Comparison of ENCODE assay signal across 8 mouse cellular contexts in the genomic region with DNA sequence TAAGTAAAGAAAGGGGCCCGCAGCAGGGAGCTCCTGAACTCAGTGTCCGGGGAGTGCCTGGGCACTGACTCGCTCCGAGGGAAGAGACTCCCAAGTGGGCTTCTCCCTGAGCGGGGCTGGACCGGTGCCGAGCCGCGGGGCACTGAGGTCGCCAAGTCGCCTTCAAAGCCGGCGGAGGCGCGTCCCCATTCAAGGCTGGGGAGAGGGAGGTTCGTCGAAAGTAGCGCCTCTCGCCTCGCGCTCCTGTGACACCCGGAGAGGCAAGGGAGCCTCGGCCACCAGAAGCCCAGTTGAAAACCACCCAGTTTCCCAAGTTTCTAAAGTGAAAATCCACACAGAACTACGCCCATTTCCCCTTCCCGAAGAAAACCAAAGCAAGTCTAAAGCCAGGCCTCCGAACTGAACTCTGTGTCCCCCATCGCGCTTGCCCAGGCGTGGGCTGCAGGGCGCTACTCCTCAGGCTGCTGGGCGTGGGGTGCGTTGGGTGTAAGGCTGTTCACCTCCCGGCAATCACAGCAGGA.
DNase-seq lines count a peak whose midpoint lies in the region; ATAC-seq and TF ChIP-seq lines count a peak whose summit lies in the region.

No protein-coding gene starts in this region.

- H3K9ac ChIP-seq in liver, embryonic 16.5 days (ENCODE audit: low read depth, low read length): peak overlapping the region; percentile 34; the same call in 1 of the 2 replicates

- intact Hi-C loops in gastrocnemius, postnatal 14 days (cut with DNase I; ENCODE audit: low total_unique reads): no loop called here

- H3K4me2 ChIP-seq in liver, embryonic 16.5 days (ENCODE audit: low read depth, low read length): peak overlapping the region; percentile 61

- no peaks in the 10 kb centered on the region for H3K36me3 ChIP-seq in liver, embryonic 16.5 days (ENCODE audit: control insufficient read depth, insufficient read depth)

- H3K4me1 ChIP-seq in liver, embryonic 16.5 days (ENCODE audit: control insufficient read depth, low read depth, low read length): peaks cover 39% of the 10 kb centered on the region

- no peak for TF ChIP-seq CTCF in brain, embryonic 14.5 days (IDR thresholded peaks at IDR 0.05; ENCODE audit: borderline replicate concordance, extremely low read depth, insufficient read depth, insufficient read length)

- peaks cover 77% of the 10 kb centered on the region for H3K27me3 ChIP-seq in liver, embryonic 16.5 days (ENCODE audit: control insufficient read depth, insufficient read depth, low read depth, low read length)

- H3K27ac ChIP-seq in liver, embryonic 16.5 days (ENCODE audit: low read length): no peak overlapping the region

- no peak for TF ChIP-seq POLR2A in brain, embryonic 14.5 days (IDR thresholded peaks at IDR 0.05; ENCODE audit: borderline replicate concordance, extremely low read depth, insufficient read depth, insufficient read length, poor library complexity, severe bottlenecking)

- H3K4me3 ChIP-seq in liver, embryonic 16.5 days (ENCODE audit: low read depth, low read length): peak overlapping the region; percentile 58

- H3K9me3 ChIP-seq in liver, embryonic 16.5 days (replicated peaks; ENCODE audit: control insufficient read depth, low read length): no peaks in the 10 kb centered on the region

- DNase-seq in layer of hippocampus, postnatal 10 days (ENCODE audit: low spot score in 2 of 2): peak; percentile 25 to 36
- DNase-seq in layer of hippocampus, adult 11-12 months (ENCODE audit: low spot score): no peak
- DNase-seq in brain, embryonic 14.5 days (ENCODE audit: low read depth): peak; percentile 54
- peak; percentile 50 for DNase-seq in gastrocnemius, postnatal 14 days
- DNase-seq in induced T-regulatory cell, adult 2 months (ENCODE audit: low read depth): peak; percentile 72
- peak; percentile 46 for DNase-seq in retina, embryonic 14.5 days (ENCODE audit: low spot score)
- DNase-seq in frontal cortex, adult 2 months (ENCODE audit: extremely low spot score in 1 of 2, low spot score in 1 of 2): no peak

- ATAC-seq in liver, embryonic 16.5 days (ENCODE audit: low read depth): no peak

- under 1% methylated on average over 33 of the region's 33 CpGs for WGBS in liver, embryonic 16.5 days (ENCODE audit: insufficient replicate concordance)

Comparison
In these comparisons a context has a peak if more than half of its experiments do, and no peak if none do; other contexts are left out.
1. DNase-seq: peak in layer of hippocampus, postnatal 10 days (2 of 2), brain, embryonic 14.5 days (single experiment), gastrocnemius, postnatal 14 days (single experiment), induced T-regulatory cell, adult 2 months (single experiment) and retina, embryonic 14.5 days (single experiment); none in layer of hippocampus, adult 11-12 months (single experiment) and frontal cortex, adult 2 months (0 of 2).